Mouse (Mus musculus) CH12.LX (cell line): ENCODE data around the gene Ttc9c.

ENCODE experiments used
- CTCF ChIP-seq, 2 experiments: IDR thresholded peaks in 1 of 2; conservative IDR thresholded peaks in 1 of 2; 2 replicates each; pipeline ENCODE4 v1.5.1; 2011 to 2012; ENCODE audit warnings: low read depth in 2 of 2, low read length in 2 of 2, improper control_type of control experiment in 1 of 2, inconsistent platforms in 1 of 2, mild to moderate bottlenecking in 1 of 2, moderate library complexity in 1 of 2
- EP300 ChIP-seq: IDR thresholded peaks from 2 replicates; pipeline ENCODE4 v1.6.1; 2011; ENCODE audit warnings: low read length, improper control_type of control experiment
- NELFE ChIP-seq: IDR thresholded peaks from 2 replicates; pipeline ENCODE4 v1.6.1; 2011; ENCODE audit warnings: low read depth, low read length, improper control_type of control experiment
- POLR2A ChIP-seq: IDR thresholded peaks from 2 replicates; pipeline ENCODE4 v1.6.1; 2011; ENCODE audit warnings: low read depth, mild to moderate bottlenecking, improper control_type of control experiment, low read length
- RAD21 ChIP-seq: IDR thresholded peaks from 2 replicates; pipeline ENCODE4 v1.6.1; 2011; ENCODE audit warnings: low read depth, mild to moderate bottlenecking, low read length, improper control_type of control experiment, moderate library complexity
- TCF12 ChIP-seq: IDR thresholded peaks from 2 replicates; pipeline ENCODE4 v1.6.1; 2014; ENCODE audit warnings: low read depth, mild to moderate bottlenecking, inconsistent platforms, low read length, improper control_type of control experiment
- USF1 ChIP-seq: IDR thresholded peaks from 2 replicates; pipeline ENCODE4 v1.6.1; 2014; ENCODE audit warnings: low read depth, mild to moderate bottlenecking, inconsistent platforms, low read length, improper control_type of control experiment
- ZKSCAN1 ChIP-seq: IDR thresholded peaks from 2 replicates; pipeline ENCODE4 v1.6.1; 2012; ENCODE audit warnings: low read depth, inconsistent platforms, low read length, improper control_type of control experiment, borderline replicate concordance

DNA sequence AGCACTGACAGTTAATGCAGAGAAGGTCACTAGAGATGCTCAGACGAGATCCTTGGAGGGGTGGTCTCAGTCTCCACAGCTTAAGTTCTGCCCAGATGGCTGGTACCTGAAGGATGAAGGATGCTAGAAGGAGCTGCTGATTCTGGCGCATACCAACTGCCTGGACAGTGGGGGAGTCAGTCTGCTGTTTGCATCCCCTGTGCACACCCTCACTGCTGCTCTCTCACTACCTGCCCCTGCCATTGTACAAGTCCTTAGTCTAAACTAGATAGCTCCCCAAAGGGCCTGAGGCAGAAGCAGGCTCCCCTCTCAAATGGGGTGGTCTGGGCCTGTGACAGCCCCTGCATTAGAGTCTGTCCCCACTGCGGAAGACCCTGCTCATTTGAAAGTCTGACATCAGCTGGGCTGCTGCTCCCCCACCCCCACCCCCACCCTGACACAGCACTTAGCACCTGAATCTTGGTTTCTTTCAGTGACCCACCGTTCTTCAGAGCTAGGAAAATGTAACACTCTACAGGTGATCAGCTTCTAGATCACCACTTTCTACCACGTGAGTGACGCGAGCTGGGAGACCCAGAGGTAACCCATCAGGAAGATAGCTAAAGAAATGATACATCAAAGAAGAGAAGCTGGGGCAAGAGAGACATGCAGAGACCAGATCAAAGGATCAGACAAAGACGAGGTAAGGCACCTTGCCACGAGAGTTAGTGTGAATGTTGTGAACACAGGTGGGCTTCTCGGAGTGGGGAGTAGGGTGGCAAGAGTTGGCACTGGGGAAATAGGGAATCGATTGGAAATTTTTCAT lies 20.2 kb upstream of the Ttc9c start, which contains the start of gene Gng3:
- TF ChIP-seq CTCF (conservative IDR thresholded peaks at IDR 0.05 in 1 of 2, IDR thresholded peaks at IDR 0.05 in 1 of 2; ENCODE audit: low read depth in 2 of 2, low read length in 2 of 2) (no peak), NELFE (no peak), USF1 (no peak), RAD21 (no peak), TCF12 (peak; percentile 77), ZKSCAN1 (no peak), EP300 (no peak), POLR2A (peak; percentile 38; the same call in 1 of the 2 replicates)
